Mouse (Mus musculus) forebrain, embryonic 15.5 days (tissue): ENCODE results near the gene Wipi2. TPM values are rescaled to one million over a fixed set of nuclear protein-coding genes. Genes with fewer than 3 reads are reported as not detected.
A peak's percentile ranks its signal among the peaks of the same experiment; 100 is the strongest.

Experiments used
- ATAC-seq: fragments of 200-750 bp; cut with Nextera tagmentation; replicated peaks from 2 replicates; pipeline ENCODE4 v1.8.0; 2017; ENCODE audit warnings: mild to moderate bottlenecking, moderate TSS enrichment, moderate library complexity
- H3K27ac ChIP-seq: fragments of 300-500 bp; sonication (generic); replicated peaks from 2 replicates; pipeline ENCODE4 v1.5.1; 2015; ENCODE audit warnings: mild to moderate bottlenecking, inconsistent platforms
- H3K27me3 ChIP-seq: fragments of 300-500 bp; sonication (generic); 2 replicates; pipeline ENCODE4 v1.6.1; 2015; ENCODE audit warnings: inconsistent platforms
- H3K36me3 ChIP-seq: fragments of 300-500 bp; sonication (generic); 2 replicates; pipeline ENCODE4 v1.6.1; 2015; ENCODE audit warnings: mild to moderate bottlenecking, inconsistent platforms
- H3K4me1 ChIP-seq: fragments of 300-500 bp; sonication (generic); 2 replicates; pipeline ENCODE4 v1.6.1; 2015; ENCODE audit warnings: inconsistent platforms
- H3K4me2 ChIP-seq: fragments of 300-500 bp; sonication (generic); replicated peaks from 2 replicates; pipeline ENCODE4 v1.6.1; 2015; ENCODE audit warnings: mild to moderate bottlenecking, inconsistent platforms
- H3K4me3 ChIP-seq: fragments of 300-500 bp; sonication (generic); 2 replicates; pipeline ENCODE4 v1.5.1; 2015; ENCODE audit warnings: mild to moderate bottlenecking, inconsistent platforms
- H3K9ac ChIP-seq: fragments of 300-500 bp; sonication (generic); replicated peaks from 2 replicates; pipeline ENCODE4 v1.6.1; 2015; ENCODE audit warnings: mild to moderate bottlenecking, inconsistent platforms
- H3K9me3 ChIP-seq: fragments of 300-500 bp; sonication (generic); 2 replicates; pipeline ENCODE4 v1.6.1; 2016; ENCODE audit warnings: inconsistent platforms
- WGBS: fragments of 180-500 bp; shearing (Covaris S2); methylation state at CpG from one replicate; pipeline ENCODE4 v1.1.7; 2015; ENCODE audit warnings: mixed read lengths; 5-methylcytosine and 5-hydroxymethylcytosine counted together
- polyA plus RNA-seq: library from polyadenylated mRNA; unstranded; fragments of >200 nt; fragmentation: Nextera tagmentation; extraction: Ambion mirVana; gene quantifications from 2 replicates; pipeline ENCODE4 v1.2.1, GENCODE M21; 2015

Gene Wipi2
- polyA plus RNA-seq, 1 experiment from 2014 or later = 48.8 TPM

DNA sequence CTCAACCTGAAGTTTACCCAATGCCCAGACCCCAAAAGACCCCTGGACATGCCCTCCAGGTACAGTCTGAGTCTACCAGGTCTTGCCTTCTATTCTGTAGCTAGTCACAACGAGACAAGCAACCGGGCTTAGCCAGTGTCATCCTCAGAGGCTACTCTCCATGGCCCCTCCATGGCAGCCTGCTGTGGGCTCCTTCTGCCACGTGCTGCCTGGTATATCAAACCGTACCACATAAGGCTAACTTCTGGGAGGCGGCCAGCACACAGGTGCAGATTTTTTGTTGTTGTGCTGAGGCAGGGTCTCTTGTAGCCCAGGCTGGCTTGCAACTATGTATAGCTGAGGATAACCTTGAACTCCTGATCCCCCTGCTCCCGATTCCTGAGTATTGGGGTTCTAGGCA is 88.6 kb downstream of the Wipi2 start:
- Histone ChIP-seq H3K27me3 (no peaks in the 10 kb centered on the region), H3K9me3 (no peaks in the 10 kb centered on the region), H3K36me3 (peaks cover 52% of the 10 kb centered on the region), H3K9ac (no peak overlapping the region), H3K4me2 (no peak overlapping the region), H3K4me1 (no peaks in the 10 kb centered on the region), H3K27ac (no peak overlapping the region), H3K4me3 (no peak overlapping the region)
- ATAC-seq = no peak
- 86% methylated on average over 6 of the region's 6 CpGs for WGBS

DNA sequence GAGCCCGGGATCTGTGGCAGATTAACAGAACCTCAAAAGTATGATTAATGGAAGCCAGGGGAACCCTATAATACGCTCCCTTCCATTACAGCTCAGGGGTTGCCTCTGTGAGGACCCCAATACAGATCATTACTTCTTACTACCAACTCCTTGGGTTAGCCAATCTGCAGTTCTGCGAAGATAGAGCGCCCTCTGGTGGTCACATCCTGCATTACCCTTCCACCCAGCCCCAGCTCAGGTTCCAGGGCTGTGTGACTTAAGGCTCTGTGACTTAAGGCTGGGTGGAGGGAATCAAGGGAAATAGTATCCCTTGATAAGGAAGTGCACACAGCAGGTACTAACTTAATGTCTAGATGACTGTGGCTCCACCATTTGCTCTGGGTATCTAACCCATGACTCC is 90.5 kb downstream of the Wipi2 start:
- peak; percentile 47; the same call in 1 of the 2 replicates for ATAC-seq
- 21% methylated on average over 4 of the region's 4 CpGs for WGBS
- Histone ChIP-seq H3K4me1 (no peaks in the 10 kb centered on the region), H3K36me3 (peaks cover 46% of the 10 kb centered on the region), H3K27me3 (no peaks in the 10 kb centered on the region), H3K9me3 (no peaks in the 10 kb centered on the region), H3K4me2 (no peak overlapping the region), H3K27ac (no peak overlapping the region), H3K9ac (no peak overlapping the region), H3K4me3 (no peak overlapping the region)

DNA sequence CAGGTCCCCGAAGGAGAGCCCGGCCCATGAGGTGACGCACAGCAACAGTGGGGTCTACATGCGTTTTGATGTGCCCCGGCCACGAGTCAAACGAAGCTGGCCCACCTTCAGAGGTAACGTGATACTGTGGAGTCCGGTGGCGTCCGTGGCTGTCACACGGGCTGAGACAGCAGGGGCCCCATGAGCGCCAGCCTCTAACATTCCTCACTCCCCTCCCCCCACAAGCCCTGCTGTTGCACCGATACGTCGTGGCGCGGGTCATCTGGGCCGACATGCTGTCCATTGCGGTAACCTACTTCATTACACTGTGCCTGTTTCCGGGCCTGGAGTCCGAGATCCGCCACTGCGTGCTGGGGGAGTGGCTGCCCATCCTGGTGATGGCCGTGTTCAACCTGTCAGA is 91.0 kb downstream of the Wipi2 start:
- ATAC-seq = 0 out of 2 replicates have a peak, but pooled peaks have one; percentile 9
- WGBS = 72% methylated on average over 25 of the region's 25 CpGs
- no peaks in the 10 kb centered on the region for H3K4me1 ChIP-seq

DNA sequence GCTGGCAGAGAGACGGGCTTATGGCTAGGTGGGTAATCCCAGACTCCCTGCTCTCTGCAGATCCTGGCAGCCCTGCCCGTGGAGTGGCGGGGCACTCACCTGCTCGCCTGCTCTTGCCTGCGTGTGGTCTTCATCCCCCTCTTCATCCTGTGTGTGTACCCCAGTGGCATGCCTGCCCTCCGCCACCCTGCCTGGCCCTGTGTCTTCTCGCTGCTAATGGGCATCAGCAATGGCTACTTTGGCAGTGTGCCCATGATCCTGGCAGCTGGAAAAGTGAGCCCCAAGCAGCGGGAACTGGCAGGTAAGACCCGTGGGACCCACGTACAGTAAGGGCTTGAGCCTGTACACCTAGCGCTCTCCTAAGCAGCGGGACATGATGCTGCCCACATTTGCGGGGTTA is 92.4 kb downstream of the Wipi2 start:
- Histone ChIP-seq H3K4me3 (no peak overlapping the region), H3K4me2 (no peak overlapping the region), H3K36me3 (peaks cover 32% of the 10 kb centered on the region), H3K27ac (no peak overlapping the region), H3K27me3 (no peaks in the 10 kb centered on the region), H3K9ac (no peak overlapping the region), H3K4me1 (no peaks in the 10 kb centered on the region; the same call in 1 of the 2 replicates), H3K9me3 (no peaks in the 10 kb centered on the region)
- WGBS = 86% methylated on average over 13 of the region's 13 CpGs
- ATAC-seq = no peak

More for the DNA sequence above, 91.0 kb downstream of the Wipi2 start:
- H3K27ac ChIP-seq = no peak overlapping the region
- H3K4me2 ChIP-seq = no peak overlapping the region
- no peak overlapping the region for H3K4me3 ChIP-seq
- no peak overlapping the region for H3K9ac ChIP-seq
- peaks cover 45% of the 10 kb centered on the region for H3K36me3 ChIP-seq
- no peaks in the 10 kb centered on the region for H3K27me3 ChIP-seq
- no peaks in the 10 kb centered on the region for H3K9me3 ChIP-seq

Other genes with a start within 250 kb of the Wipi2 start
- 3.9 TPM in 2 replicates for gene Foxk1, start 226.2 kb upstream of the Wipi2 start, polyA plus RNA-seq
- 15.0 and 15.1 TPM in 2 replicates for gene Ap5z1, start 163.8 kb upstream of the Wipi2 start, polyA plus RNA-seq
- 0.08 and 0.15 TPM in 2 replicates for gene Papolb, start 97.6 kb upstream of the Wipi2 start, polyA plus RNA-seq
- gene Radil, start 76.6 kb upstream of the Wipi2 start, polyA plus RNA-seq = 11.0 and 14.4 TPM in 2 replicates
- 76.8 and 79.9 TPM in 2 replicates for gene Mmd2, start 18.9 kb upstream of the Wipi2 start, polyA plus RNA-seq
- 82.8 and 85.4 TPM in 2 replicates for gene Slc29a4, start 64.8 kb downstream of the Wipi2 start, polyA plus RNA-seq
- gene Tnrc18, start 190.0 kb downstream of the Wipi2 start, polyA plus RNA-seq = 45.9 and 48.3 TPM in 2 replicates